Mouse (Mus musculus): ENCODE measurements around the gene Rps21. TPM values are rescaled to one million over a fixed set of nuclear protein-coding genes. Genes with fewer than 3 reads are reported as not detected.
"Not testable (repeated sequence)": the region's sequence is repeated elsewhere in the genome, so short reads cannot be mapped to it uniquely, and the experiment has no call there.

Gene Rps21
- polyA plus RNA-seq, 1 experiment from 2014 or later: 852 TPM

DNA sequence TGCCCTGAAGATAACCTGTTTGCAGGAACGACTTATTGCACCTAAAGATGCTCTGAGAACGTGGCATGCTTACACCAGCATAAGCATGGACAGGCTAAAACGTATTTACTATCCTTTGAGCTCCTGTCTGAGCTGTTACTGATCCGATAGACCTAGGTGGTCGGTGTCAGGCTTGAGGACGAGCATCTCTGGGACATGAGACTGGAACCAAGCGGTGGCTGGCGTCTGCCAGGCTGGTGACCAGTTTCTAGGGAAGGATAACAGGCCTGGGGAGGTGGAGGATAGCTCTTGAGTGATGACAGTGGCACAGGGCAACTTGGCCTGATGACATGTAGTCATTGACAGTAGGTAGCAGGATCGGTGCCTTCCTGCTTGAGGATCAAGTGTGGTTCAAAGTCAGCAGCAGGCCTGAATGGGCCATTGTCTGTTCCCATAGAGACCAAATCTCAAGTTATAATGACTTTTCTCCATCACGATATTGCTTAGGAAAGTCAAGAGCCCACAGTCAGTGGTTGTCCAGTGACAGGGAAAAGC lies 1.8 kb downstream of the Rps21 start:
- H3K27ac ChIP-seq (ENCODE audit: low read depth, low read length): peak overlapping the region; percentile 85; the same call in 1 of the 2 replicates
- not testable (repeated sequence) for H3K27me3 ChIP-seq (replicated peaks; ENCODE audit: control insufficient read depth, insufficient read depth, low read length); ATAC-seq (replicated peaks; ENCODE audit: low FRiP score); H3K4me3 ChIP-seq (ENCODE audit: low read depth, low read length); DNase-seq (ENCODE audit: low spot score); H3K9ac ChIP-seq (ENCODE audit: low read depth, low read length); H3K9me3 ChIP-seq (ENCODE audit: control insufficient read depth, low read length)
- H3K36me3 ChIP-seq (ENCODE audit: control insufficient read depth, insufficient read depth, low read length): peaks cover 25% of the 10 kb centered on the region
- WGBS: 77% methylated on average over 10 of the region's 10 CpGs
- peaks cover 13% of the 10 kb centered on the region for H3K4me1 ChIP-seq (replicated peaks; ENCODE audit: control insufficient read depth, insufficient read depth, low read length)
- H3K4me2 ChIP-seq: peak overlapping the region; percentile 81

DNA sequence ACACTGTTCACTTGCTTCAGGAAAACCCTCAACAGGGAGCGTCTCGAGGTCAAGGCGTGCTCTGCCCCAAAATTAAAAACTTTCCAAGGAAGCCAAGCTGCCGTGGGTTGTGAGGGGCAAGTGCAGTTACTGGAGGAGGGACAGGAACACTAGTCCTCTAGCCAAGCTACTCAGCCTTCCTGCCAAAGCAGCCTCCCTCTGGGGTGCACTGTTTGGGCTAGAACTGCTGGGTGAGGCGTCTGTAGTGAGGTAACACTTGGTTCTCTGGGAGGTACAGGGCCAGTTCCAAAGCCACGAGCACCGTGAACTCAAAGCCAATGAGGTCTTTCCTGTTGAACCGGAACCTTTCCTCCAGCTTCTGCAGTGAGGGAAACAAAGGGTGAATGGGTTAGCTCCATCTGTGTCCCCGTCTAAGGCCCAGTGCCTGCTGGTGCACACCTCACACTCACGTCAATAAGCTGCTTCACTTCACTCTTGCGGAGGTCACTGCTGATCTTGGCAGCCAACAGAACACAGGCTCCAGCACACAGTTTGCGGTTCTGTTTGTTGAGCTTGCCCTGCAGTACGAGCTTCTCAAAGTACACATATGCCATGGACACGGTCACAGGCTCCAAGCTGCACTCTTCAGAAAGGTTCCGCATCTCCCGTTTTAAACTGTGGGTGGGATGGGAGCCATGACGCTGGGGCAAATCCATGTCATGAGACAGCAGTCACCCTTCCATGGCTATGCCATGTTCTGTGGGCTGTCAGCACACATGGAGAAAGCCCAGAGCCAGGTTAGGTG lies 2.8 kb downstream of the Rps21 start:
- H3K4me3 ChIP-seq (ENCODE audit: low read depth, low read length); DNase-seq (ENCODE audit: low spot score); H3K9ac ChIP-seq (ENCODE audit: low read depth, low read length); H3K4me2 ChIP-seq; H3K9me3 ChIP-seq (ENCODE audit: control insufficient read depth, low read length); ATAC-seq (replicated peaks; ENCODE audit: low FRiP score); H3K27me3 ChIP-seq (replicated peaks; ENCODE audit: control insufficient read depth, insufficient read depth, low read length): not testable (repeated sequence)
- WGBS: 68% methylated on average over 17 of the region's 17 CpGs
- peaks cover 13% of the 10 kb centered on the region for H3K4me1 ChIP-seq (replicated peaks; ENCODE audit: control insufficient read depth, insufficient read depth, low read length)
- H3K36me3 ChIP-seq (ENCODE audit: control insufficient read depth, insufficient read depth, low read length): peaks cover 27% of the 10 kb centered on the region
- peak overlapping the region; percentile 34; the same call in 1 of the 2 replicates for H3K27ac ChIP-seq (ENCODE audit: low read depth, low read length)

DNA sequence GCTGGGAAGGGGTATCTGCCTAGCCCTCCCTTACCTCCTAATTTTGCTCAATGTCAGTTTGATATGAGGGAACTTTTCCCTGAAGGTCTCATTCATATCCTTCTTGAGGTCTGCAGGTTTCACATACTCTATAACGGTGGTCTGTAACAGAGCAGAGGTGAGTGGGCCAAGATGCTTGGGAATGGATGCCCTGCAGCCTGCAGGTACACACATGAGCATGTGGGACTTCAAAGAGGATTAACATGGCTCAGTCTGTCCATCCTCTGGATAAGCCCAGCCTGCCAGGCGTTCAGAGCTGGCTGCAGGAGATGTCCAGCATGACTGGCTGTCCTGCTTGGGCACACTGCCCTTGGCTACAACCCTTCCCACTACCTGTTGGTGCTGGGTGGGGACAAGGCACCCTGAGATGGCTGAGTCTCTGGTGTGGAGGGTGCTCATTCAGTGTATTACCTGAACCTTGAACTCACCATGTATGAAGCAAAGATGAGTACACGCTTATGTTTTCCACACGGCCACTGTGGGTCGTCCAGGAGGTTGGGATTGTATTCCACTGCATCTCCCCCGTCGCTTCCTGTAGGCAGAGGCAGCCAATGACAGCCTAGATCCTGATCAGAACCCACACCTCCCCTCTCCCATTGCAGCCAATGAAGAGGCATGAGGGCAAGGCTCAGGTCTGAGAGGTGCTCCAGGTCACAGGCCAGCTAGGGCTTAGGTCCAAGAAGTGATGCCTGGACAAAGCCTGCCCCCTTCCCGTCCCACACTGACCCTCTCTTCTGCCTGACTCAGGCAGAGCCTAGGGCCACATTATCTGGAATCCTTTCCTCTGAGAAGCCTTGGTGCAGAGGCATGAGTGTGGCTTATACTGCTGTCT lies 3.7 kb downstream of the Rps21 start:
- DNase-seq (ENCODE audit: low spot score) (no peak), ATAC-seq (replicated peaks; ENCODE audit: low FRiP score) (no peak)
- no peak overlapping the region for H3K27ac ChIP-seq (ENCODE audit: low read depth, low read length)
- no peak overlapping the region for H3K9ac ChIP-seq (ENCODE audit: low read depth, low read length)
- no peak overlapping the region for H3K4me3 ChIP-seq (ENCODE audit: low read depth, low read length)
- no peaks in the 10 kb centered on the region for H3K27me3 ChIP-seq (replicated peaks; ENCODE audit: control insufficient read depth, insufficient read depth, low read length)
- H3K9me3 ChIP-seq (ENCODE audit: control insufficient read depth, low read length): no peaks in the 10 kb centered on the region
- 64% methylated on average over 8 of the region's 8 CpGs for WGBS
- no peak overlapping the region for H3K4me2 ChIP-seq
- H3K4me1 ChIP-seq (replicated peaks; ENCODE audit: control insufficient read depth, insufficient read depth, low read length): peaks cover 12% of the 10 kb centered on the region
- peaks cover 27% of the 10 kb centered on the region for H3K36me3 ChIP-seq (ENCODE audit: control insufficient read depth, insufficient read depth, low read length)

DNA sequence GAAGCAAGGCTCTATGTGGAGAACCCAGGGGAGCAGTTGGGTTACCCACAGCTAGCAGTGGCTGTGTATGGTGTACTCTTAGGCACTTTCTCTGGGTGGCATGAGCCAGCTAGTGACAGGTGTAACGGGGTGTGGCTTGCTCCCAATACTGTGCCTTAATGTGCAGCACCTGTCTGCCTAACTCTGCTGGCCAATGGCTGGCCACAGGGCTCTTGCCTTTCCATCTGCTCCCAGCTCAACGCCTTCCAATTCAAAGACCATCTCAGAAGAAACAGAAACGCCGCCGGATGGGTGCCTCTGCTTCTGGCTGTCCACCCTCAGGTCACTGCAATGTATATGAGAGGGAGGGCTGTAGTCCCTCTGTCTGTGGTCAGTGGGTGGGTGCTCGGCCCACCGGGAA lies 4.7 kb downstream of the Rps21 start:
- H3K4me3 ChIP-seq (ENCODE audit: low read depth, low read length): no peak overlapping the region
- H3K4me1 ChIP-seq (replicated peaks; ENCODE audit: control insufficient read depth, insufficient read depth, low read length): peaks cover 8% of the 10 kb centered on the region
- DNase-seq (ENCODE audit: low spot score) (no peak), ATAC-seq (replicated peaks; ENCODE audit: low FRiP score) (no peak)
- 86% methylated on average over 7 of the region's 7 CpGs for WGBS
- H3K9me3 ChIP-seq (ENCODE audit: control insufficient read depth, low read length): no peaks in the 10 kb centered on the region
- no peaks in the 10 kb centered on the region for H3K27me3 ChIP-seq (replicated peaks; ENCODE audit: control insufficient read depth, insufficient read depth, low read length)
- H3K27ac ChIP-seq (ENCODE audit: low read depth, low read length): no peak overlapping the region
- H3K36me3 ChIP-seq (ENCODE audit: control insufficient read depth, insufficient read depth, low read length): peaks cover 31% of the 10 kb centered on the region
- no peak overlapping the region for H3K4me2 ChIP-seq
- H3K9ac ChIP-seq (ENCODE audit: low read depth, low read length): no peak overlapping the region

DNA sequence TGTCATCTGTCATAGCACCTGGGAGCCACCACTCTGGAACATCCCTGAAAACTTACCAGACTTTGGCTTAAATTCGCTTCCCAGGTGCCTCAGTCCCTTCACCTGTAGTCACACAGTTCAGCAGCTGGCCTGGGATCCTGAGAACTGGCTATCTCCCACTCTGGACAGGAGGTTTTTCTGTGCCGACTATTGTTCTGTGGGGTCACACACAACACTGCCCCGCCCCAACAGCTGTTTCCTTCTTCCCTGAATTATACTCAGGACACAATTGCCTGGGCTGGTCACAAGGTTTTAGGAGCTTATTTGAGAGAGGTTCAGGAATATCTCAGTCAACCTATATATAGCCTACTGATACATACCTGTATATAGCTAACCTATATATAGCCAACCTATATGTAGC lies 5.3 kb downstream of the Rps21 start:
- H3K4me3 ChIP-seq (ENCODE audit: low read depth, low read length): no peak overlapping the region
- H3K4me2 ChIP-seq: no peak overlapping the region
- DNase-seq (ENCODE audit: low spot score) (no peak), ATAC-seq (replicated peaks; ENCODE audit: low FRiP score) (no peak)
- no peaks in the 10 kb centered on the region for H3K9me3 ChIP-seq (ENCODE audit: control insufficient read depth, low read length)
- no peak overlapping the region for H3K9ac ChIP-seq (ENCODE audit: low read depth, low read length)
- WGBS: 77% methylated on average over 3 of the region's 3 CpGs
- H3K27ac ChIP-seq (ENCODE audit: low read depth, low read length): no peak overlapping the region
- H3K4me1 ChIP-seq (replicated peaks; ENCODE audit: control insufficient read depth, insufficient read depth, low read length): peaks cover 8% of the 10 kb centered on the region
- peaks cover 32% of the 10 kb centered on the region for H3K36me3 ChIP-seq (ENCODE audit: control insufficient read depth, insufficient read depth, low read length)
- H3K27me3 ChIP-seq (replicated peaks; ENCODE audit: control insufficient read depth, insufficient read depth, low read length): no peaks in the 10 kb centered on the region

DNA sequence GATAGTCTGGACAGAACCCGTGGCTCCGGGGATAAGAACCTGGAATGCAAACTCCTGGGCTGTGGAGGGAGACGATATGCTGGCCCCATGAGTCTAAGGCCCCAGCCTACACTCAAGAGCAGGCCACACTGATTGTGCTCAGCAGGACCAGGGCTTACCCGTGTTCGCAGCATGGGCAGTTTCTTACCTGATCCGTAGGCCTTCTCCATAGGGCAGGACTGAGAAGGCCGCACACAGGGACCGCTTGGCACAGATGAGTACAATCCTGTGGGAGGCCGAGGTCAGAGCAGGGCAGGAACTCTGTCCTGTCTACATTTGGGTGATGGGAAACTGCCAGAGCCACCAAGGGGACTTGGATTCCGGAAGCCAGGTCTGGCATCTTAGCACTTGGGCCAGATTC lies 5.7 kb downstream of the Rps21 start:
- Histone ChIP-seq H3K27me3 (replicated peaks; ENCODE audit: control insufficient read depth, insufficient read depth, low read length) (no peaks in the 10 kb centered on the region), H3K4me1 (replicated peaks; ENCODE audit: control insufficient read depth, insufficient read depth, low read length) (peaks cover 8% of the 10 kb centered on the region), H3K36me3 (ENCODE audit: control insufficient read depth, insufficient read depth, low read length) (peaks cover 30% of the 10 kb centered on the region), H3K4me2 (no peak overlapping the region), H3K9me3 (ENCODE audit: control insufficient read depth, low read length) (no peaks in the 10 kb centered on the region), H3K4me3 (ENCODE audit: low read depth, low read length) (no peak overlapping the region), H3K9ac (ENCODE audit: low read depth, low read length) (no peak overlapping the region), H3K27ac (ENCODE audit: low read depth, low read length) (no peak overlapping the region)
- no peak for ATAC-seq (replicated peaks; ENCODE audit: low FRiP score)
- 87% methylated on average over 10 of the region's 10 CpGs for WGBS
- no peak for DNase-seq (ENCODE audit: low spot score)

DNA sequence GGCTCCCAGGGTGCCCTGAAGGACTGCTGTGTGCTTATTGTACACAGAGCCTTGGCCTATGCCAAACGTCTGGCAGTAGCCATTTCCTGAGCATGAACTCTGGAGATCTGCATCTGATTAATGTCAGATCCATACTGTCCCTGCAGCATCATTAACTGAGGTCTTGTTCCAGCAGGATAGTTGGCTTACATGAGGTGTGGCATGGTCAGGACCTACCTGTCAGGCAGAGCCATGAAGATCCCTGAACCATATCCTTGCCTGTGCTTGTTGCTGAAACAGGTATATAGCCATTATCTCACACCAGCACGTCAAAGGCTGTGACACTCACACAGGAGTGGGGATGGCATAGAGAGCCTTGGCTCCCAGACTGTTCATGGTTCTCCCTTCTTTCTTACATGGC lies 10.8 kb downstream of the Rps21 start:
- Histone ChIP-seq H3K4me3 (ENCODE audit: low read depth, low read length) (no peak overlapping the region), H3K36me3 (ENCODE audit: control insufficient read depth, insufficient read depth, low read length) (peaks cover 11% of the 10 kb centered on the region), H3K9me3 (ENCODE audit: control insufficient read depth, low read length) (no peaks in the 10 kb centered on the region), H3K9ac (ENCODE audit: low read depth, low read length) (no peak overlapping the region), H3K4me2 (no peak overlapping the region), H3K27me3 (replicated peaks; ENCODE audit: control insufficient read depth, insufficient read depth, low read length) (no peaks in the 10 kb centered on the region), H3K27ac (ENCODE audit: low read depth, low read length) (no peak overlapping the region), H3K4me1 (replicated peaks; ENCODE audit: control insufficient read depth, insufficient read depth, low read length) (peaks cover 13% of the 10 kb centered on the region)
- WGBS: 70% methylated on average over 2 of the region's 2 CpGs
- DNase-seq (ENCODE audit: low spot score): no peak
- ATAC-seq (replicated peaks; ENCODE audit: low FRiP score): no peak

DNA sequence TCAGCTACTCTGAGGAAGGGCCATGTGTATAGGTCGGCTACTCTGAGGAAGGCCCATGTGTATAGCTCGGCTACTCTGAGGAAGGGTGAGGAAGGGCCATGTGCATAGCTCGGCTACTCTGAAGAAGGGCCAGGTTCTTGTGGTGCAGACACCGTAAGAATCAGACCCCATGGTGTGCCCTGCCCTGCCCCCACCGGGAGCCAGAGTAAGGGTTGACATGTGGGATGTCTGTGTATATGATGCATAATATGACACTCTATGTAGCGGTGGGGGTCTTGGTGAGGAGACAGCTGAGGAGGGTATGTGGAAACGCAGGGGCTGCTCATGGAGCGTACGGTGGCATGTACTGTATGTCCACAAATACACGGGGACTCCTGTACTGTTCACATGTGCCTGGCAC lies 12.2 kb downstream of the Rps21 start:
- Histone ChIP-seq H3K9ac (ENCODE audit: low read depth, low read length) (no peak overlapping the region), H3K4me3 (ENCODE audit: low read depth, low read length) (no peak overlapping the region), H3K4me2 (no peak overlapping the region), H3K27ac (ENCODE audit: low read depth, low read length) (no peak overlapping the region), H3K36me3 (ENCODE audit: control insufficient read depth, insufficient read depth, low read length) (peaks cover 5% of the 10 kb centered on the region; the same call in 1 of the 2 replicates), H3K9me3 (ENCODE audit: control insufficient read depth, low read length) (no peaks in the 10 kb centered on the region), H3K4me1 (replicated peaks; ENCODE audit: control insufficient read depth, insufficient read depth, low read length) (peaks cover 16% of the 10 kb centered on the region), H3K27me3 (replicated peaks; ENCODE audit: control insufficient read depth, insufficient read depth, low read length) (no peaks in the 10 kb centered on the region)
- no peak for DNase-seq (ENCODE audit: low spot score)
- no peak for ATAC-seq (replicated peaks; ENCODE audit: low FRiP score)
- WGBS: 92% methylated on average over 10 of the region's 10 CpGs

Measured in liver, embryonic 11.5 days (tissue).